ENCODE assay signal across 23 mouse cellular contexts in genomic region chr10:117378291-117378555, GRCm38 (mm10).
"Had no signal": no experiment of that assay in that cellular context is flagged by ENCODE, and none has a peak within 500 bp of the region (broad histone marks: within the 10 kb centered on the region; RNA-seq: fewer than 3 reads in every experiment).

No protein-coding gene starts in this region.

- H3K27ac ChIP-seq: heart, embryonic 10.5 days; kidney, embryonic 15.5 days; kidney, postnatal 0 days; limb, embryonic 13.5 days; limb, embryonic 15.5 days; liver, embryonic 14.5 days had no signal

- H3K27me3 ChIP-seq: heart, embryonic 12.5 days; hindbrain, embryonic 13.5 days; kidney, embryonic 15.5 days; limb, embryonic 13.5 days; limb, embryonic 15.5 days; liver, embryonic 12.5 days had no signal

- ATAC-seq: hindbrain, postnatal 0 days; intestine, embryonic 16.5 days; liver, embryonic 12.5 days had no signal

- H3K9me3 ChIP-seq: heart, embryonic 10.5 days; heart, embryonic 12.5 days; hindbrain, embryonic 13.5 days; kidney, embryonic 15.5 days; limb, embryonic 13.5 days; limb, embryonic 15.5 days; liver, embryonic 12.5 days had no signal

- H3K9ac ChIP-seq: heart, embryonic 12.5 days; limb, embryonic 15.5 days; liver, embryonic 14.5 days had no signal

- H3K36me3 ChIP-seq: heart, embryonic 10.5 days; heart, embryonic 12.5 days; hindbrain, embryonic 13.5 days; kidney, embryonic 15.5 days; limb, embryonic 13.5 days; limb, embryonic 15.5 days; liver, embryonic 12.5 days had no signal

- DNase-seq: gastrocnemius, postnatal 14 days; gastrocnemius, postnatal 36 days; heart, adult 18-20 months; heart, postnatal 10 days; kidney, adult 11 months; kidney, adult 2 months; kidney, adult 9 months; kidney, postnatal 14 days; kidney, postnatal 36 days; layer of hippocampus, adult 9-11 months; layer of hippocampus, postnatal 36 days; left cerebral cortex, postnatal 4 days had no signal
